Mouse (Mus musculus) CH12.LX (cell line): ENCODE measurements around the gene Ibsp. TPM values are rescaled to one million over a fixed set of nuclear protein-coding genes. Genes with fewer than 3 reads are reported as not detected.

ENCODE experiments used
- DNase-seq: peaks from one replicate; pipeline ENCODE4 v3.0.0-alpha.2; 2013; ENCODE audit errors: extremely low read depth
- H3K27ac ChIP-seq: 2 replicates; pipeline ENCODE4 v1.5.1; 2012; ENCODE audit warnings: low read depth, mild to moderate bottlenecking, control low read depth, moderate library complexity; ENCODE audit not compliant: insufficient read depth
- H3K27me3 ChIP-seq: replicated peaks from 2 replicates; pipeline ENCODE3; 2012; ENCODE audit warnings: inconsistent platforms
- H3K36me3 ChIP-seq, 2 experiments: replicated peaks in 1 of 2; 2 replicates each; pipeline versions ENCODE3 to v1.6.1; 2012; ENCODE audit warnings: inconsistent platforms in 1 of 2, low read length in 1 of 2, mild to moderate bottlenecking in 1 of 2, mixed read lengths in 1 of 2, moderate library complexity in 1 of 2; ENCODE audit not compliant: control insufficient read depth in 1 of 2, insufficient read depth in 1 of 2
- H3K4me1 ChIP-seq, 2 experiments: 2 replicates each; pipeline ENCODE4 v1.6.1; 2012; ENCODE audit warnings: inconsistent platforms in 1 of 2, moderate library complexity in 1 of 2; ENCODE audit not compliant: insufficient read depth in 2 of 2, control insufficient read depth in 1 of 2
- H3K4me2 ChIP-seq: 2 replicates; pipeline ENCODE4 v1.6.1; 2012; ENCODE audit warnings: low read depth, mild to moderate bottlenecking, control low read depth; ENCODE audit not compliant: poor library complexity, insufficient read depth, severe bottlenecking
- H3K4me3 ChIP-seq, 3 experiments: fragments of 150-350 bp in 1 of 3; sonication (generic) in 1 of 3; replicated peaks in 1 of 3; 2 replicates each; pipeline versions ENCODE3 to v1.5.1; 2011 to 2012; ENCODE audit warnings: low read depth in 2 of 3, low read length in 2 of 3, mild to moderate bottlenecking in 2 of 3, moderate library complexity in 2 of 3, control low read depth in 1 of 3, improper control_type of control experiment in 1 of 3, inconsistent platforms in 1 of 3, mixed read lengths in 1 of 3; ENCODE audit not compliant: poor library complexity in 1 of 3
- H3K79me2 ChIP-seq: replicated peaks from 2 replicates; pipeline ENCODE4 v1.6.1; 2012; ENCODE audit warnings: mild to moderate bottlenecking, moderate library complexity; ENCODE audit not compliant: control insufficient read depth, poor library complexity, insufficient read depth, severe bottlenecking; ENCODE audit errors: extremely low read depth
- H3K9ac ChIP-seq: 2 replicates; pipeline ENCODE4 v1.6.1; 2012; ENCODE audit warnings: low read depth, mild to moderate bottlenecking, control low read depth, moderate library complexity; ENCODE audit not compliant: insufficient read depth
- H3K9me3 ChIP-seq: replicated peaks from 2 replicates; pipeline ENCODE3; 2012; ENCODE audit warnings: low read length, inconsistent platforms, mixed read lengths
- BHLHE40 ChIP-seq: IDR thresholded peaks from 2 replicates; pipeline ENCODE4 v1.6.1; 2011; ENCODE audit warnings: mild to moderate bottlenecking, low read depth, low read length, improper control_type of control experiment
- CTCF ChIP-seq, 2 experiments: IDR thresholded peaks in 1 of 2; conservative IDR thresholded peaks in 1 of 2; 2 replicates each; pipeline ENCODE4 v1.5.1; 2011 to 2012; ENCODE audit warnings: low read depth in 2 of 2, low read length in 2 of 2, improper control_type of control experiment in 1 of 2, inconsistent platforms in 1 of 2, mild to moderate bottlenecking in 1 of 2, moderate library complexity in 1 of 2
- E2F4 ChIP-seq: IDR thresholded peaks from 2 replicates; pipeline ENCODE4 v1.6.1; 2011; ENCODE audit warnings: low read depth, low read length, improper control_type of control experiment; ENCODE audit not compliant: insufficient replicate concordance
- ELF1 ChIP-seq: IDR thresholded peaks from 2 replicates; pipeline ENCODE4 v1.6.1; 2014; ENCODE audit warnings: low read depth, mild to moderate bottlenecking, inconsistent platforms, low read length, improper control_type of control experiment
- ETS1 ChIP-seq: conservative IDR thresholded peaks from 2 replicates; pipeline ENCODE4 v1.6.1; 2012; ENCODE audit warnings: low read depth, mild to moderate bottlenecking, inconsistent platforms, low read length, improper control_type of control experiment, moderate library complexity
- HCFC1 ChIP-seq: IDR thresholded peaks from 2 replicates; pipeline ENCODE4 v1.6.1; 2012; ENCODE audit warnings: low read depth, mild to moderate bottlenecking, inconsistent platforms, low read length, improper control_type of control experiment
- IRF4 ChIP-seq: IDR thresholded peaks from 2 replicates; pipeline ENCODE4 v1.6.1; 2014; ENCODE audit warnings: low read depth, mild to moderate bottlenecking, inconsistent platforms, low read length, improper control_type of control experiment
- JUN ChIP-seq: IDR thresholded peaks from 2 replicates; pipeline ENCODE4 v1.6.1; 2011; ENCODE audit warnings: low read depth, mild to moderate bottlenecking, low read length, improper control_type of control experiment, moderate library complexity; ENCODE audit not compliant: insufficient read depth
- MAX ChIP-seq: IDR thresholded peaks from 2 replicates; pipeline ENCODE4 v1.6.1; 2011; ENCODE audit warnings: low read length, improper control_type of control experiment
- MAZ ChIP-seq: IDR thresholded peaks from 2 replicates; pipeline ENCODE4 v1.6.1; 2012; ENCODE audit warnings: low read depth, mild to moderate bottlenecking, inconsistent platforms, low read length, improper control_type of control experiment, moderate library complexity
- MXI1 ChIP-seq: IDR thresholded peaks from 2 replicates; pipeline ENCODE4 v1.6.1; 2011; ENCODE audit warnings: mild to moderate bottlenecking, low read depth, low read length, improper control_type of control experiment
- MYC ChIP-seq: IDR thresholded peaks from 2 replicates; pipeline ENCODE4 v1.6.1; 2011; ENCODE audit warnings: low read depth, mild to moderate bottlenecking, improper control_type of control experiment, low read length
- NRF1 ChIP-seq: IDR thresholded peaks from 2 replicates; pipeline ENCODE4 v1.6.1; 2014; ENCODE audit warnings: low read depth, mild to moderate bottlenecking, inconsistent platforms, low read length, improper control_type of control experiment, moderate library complexity
- POLR2AphosphoS2 ChIP-seq: IDR thresholded peaks from 2 replicates; pipeline ENCODE4 v1.6.1; 2011; ENCODE audit warnings: low read depth, low read length, improper control_type of control experiment
- RAD21 ChIP-seq: IDR thresholded peaks from 2 replicates; pipeline ENCODE4 v1.6.1; 2011; ENCODE audit warnings: low read depth, mild to moderate bottlenecking, low read length, improper control_type of control experiment, moderate library complexity
- RCOR1 ChIP-seq: conservative IDR thresholded peaks from 2 replicates; pipeline ENCODE4 v1.6.1; 2012; ENCODE audit warnings: low read depth, mild to moderate bottlenecking, inconsistent platforms, low read length, improper control_type of control experiment
- SIN3A ChIP-seq: IDR thresholded peaks from 2 replicates; pipeline ENCODE4 v1.6.1; 2012; ENCODE audit warnings: low read length, improper control_type of control experiment, inconsistent platforms
- TBP ChIP-seq: conservative IDR thresholded peaks from 2 replicates; pipeline ENCODE4 v1.6.1; 2011; ENCODE audit warnings: low read depth, low read length, improper control_type of control experiment
- TCF12 ChIP-seq: IDR thresholded peaks from 2 replicates; pipeline ENCODE4 v1.6.1; 2014; ENCODE audit warnings: low read depth, mild to moderate bottlenecking, inconsistent platforms, low read length, improper control_type of control experiment
- UBTF ChIP-seq: IDR thresholded peaks from 2 replicates; pipeline ENCODE4 v1.6.1; 2012; ENCODE audit warnings: low read depth, mild to moderate bottlenecking, inconsistent platforms, low read length, improper control_type of control experiment, moderate library complexity
- USF1 ChIP-seq: IDR thresholded peaks from 2 replicates; pipeline ENCODE4 v1.6.1; 2014; ENCODE audit warnings: low read depth, mild to moderate bottlenecking, inconsistent platforms, low read length, improper control_type of control experiment
- ZC3H11A ChIP-seq: IDR thresholded peaks from 2 replicates; pipeline ENCODE4 v1.6.1; 2012; ENCODE audit warnings: low read depth, mild to moderate bottlenecking, inconsistent platforms, low read length, improper control_type of control experiment
- ZMIZ1 ChIP-seq: IDR thresholded peaks from 2 replicates; pipeline ENCODE4 v1.6.1; 2012; ENCODE audit warnings: low read depth, mild to moderate bottlenecking, inconsistent platforms, low read length, improper control_type of control experiment
- dilution Hi-C: fragments of 300-500 bp; cut with MboI; formaldehyde crosslinking; loops from 2 replicates; pipeline ENCODE4 v1.14.3; 2020; ENCODE audit warnings: low sequenced_read_pairs; ENCODE audit not compliant: extremely low pct_unique_long_range_greater_than_20kb, extremely low pct_ligation_motif_present
- in situ Hi-C: fragments of 300-500 bp; cut with MboI; formaldehyde crosslinking; loops from 3 replicates; pipeline ENCODE4 v1.14.3; 2019; ENCODE audit warnings: low sequenced_read_pairs, low pct_ligation_motif_present, low pct_unique_long_range_greater_than_20kb, mixed read lengths
- polyA plus RNA-seq: library from polyadenylated mRNA; unstranded; fragments of >175 nt; gene quantifications from 2 replicates; pipeline ENCODE4 v1.2.1, GENCODE M21; 2012; ENCODE audit warnings: low read depth; ENCODE audit not compliant: insufficient read length
- total RNA-seq, 2 experiments: library from RNA; depleted of rRNA; stranded (reverse); fragments of 300-350 nt in 1 of 2; fragments of >200 nt in 1 of 2; gene quantifications; 2 replicates each; pipeline ENCODE4 v1.2.3; 2012 to 2014

Gene Ibsp
- total and polyA plus RNA-seq, 3 experiments: not detected

DNA sequence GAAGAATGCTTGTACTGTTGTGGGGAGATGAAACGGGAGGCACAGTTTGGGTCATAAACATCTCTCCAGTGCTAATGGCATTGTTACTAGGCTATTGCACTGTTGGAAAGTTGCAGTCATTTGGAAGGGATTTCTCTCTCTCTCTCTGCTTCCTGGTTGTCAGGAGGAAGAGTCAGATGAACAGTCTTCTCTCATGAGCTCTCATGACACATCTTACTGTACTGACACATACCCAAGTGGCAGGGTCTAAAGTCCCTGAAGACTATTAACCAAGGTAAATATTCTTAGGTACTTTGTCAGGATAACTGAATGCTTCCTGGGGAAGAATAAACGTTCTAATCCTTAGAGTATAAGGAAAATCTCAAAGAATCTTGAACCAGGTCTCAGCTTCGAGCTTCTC, 42.4 kb upstream of the Ibsp start:
- no peak for TF ChIP-seq IRF4
- TF ChIP-seq UBTF: no peak
- TF ChIP-seq ZC3H11A: no peak
- no peak for TF ChIP-seq JUN
- TF ChIP-seq MAZ: no peak
- no peak for TF ChIP-seq MYC
- TF ChIP-seq E2F4: no peak
- no peak for TF ChIP-seq ZMIZ1
- TF ChIP-seq BHLHE40: no peak
- TF ChIP-seq MAX: no peak
- TF ChIP-seq RCOR1: no peak
- TF ChIP-seq TBP: no peak
- Histone ChIP-seq H3K9me3 (no peaks in the 10 kb centered on the region), H3K4me2 (no peak overlapping the region), H3K36me3 (no peaks in the 10 kb centered on the region), H3K9ac (no peak overlapping the region), H3K27ac (no peak overlapping the region), H3K79me2 (no peaks in the 10 kb centered on the region), H3K4me1 (no peaks in the 10 kb centered on the region), H3K27me3 (no peaks in the 10 kb centered on the region), H3K4me3 (no peak overlapping the region)
- dilution Hi-C loops (no loop called here), in situ Hi-C loops (no loop called here)
- no peak for DNase-seq

DNA sequence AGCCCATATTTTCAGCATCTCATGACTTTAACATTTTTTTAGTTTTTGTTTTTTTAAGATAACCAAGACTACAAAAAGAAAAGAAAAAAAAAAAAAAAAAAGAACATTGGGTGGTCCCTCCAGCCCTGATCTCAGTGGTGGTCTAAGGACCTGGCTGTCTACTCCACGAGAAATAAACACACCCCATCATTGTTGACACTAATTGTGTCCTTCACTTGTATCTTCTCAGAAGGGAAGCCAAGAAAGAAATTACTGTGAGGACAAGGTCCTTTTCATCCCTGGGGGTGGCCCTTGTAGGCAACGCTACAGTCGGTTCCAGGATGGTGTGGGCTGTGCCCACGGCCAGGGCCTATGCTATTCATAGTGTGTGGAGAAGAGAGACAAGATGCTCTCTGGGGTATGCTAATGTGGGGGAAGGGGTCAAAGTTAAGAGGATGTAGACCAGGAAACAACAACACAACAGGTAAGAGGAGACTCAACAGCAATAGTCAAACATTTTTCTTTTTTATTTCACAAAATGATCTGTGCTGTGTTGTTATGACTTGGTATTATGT, 37.0 kb upstream of the Ibsp start:
- H3K79me2 ChIP-seq: no peaks in the 10 kb centered on the region
- DNase-seq: no peak
- no peaks in the 10 kb centered on the region for H3K36me3 ChIP-seq
- H3K4me3 ChIP-seq: no peak overlapping the region
- dilution Hi-C loops: no loop called here
- H3K27me3 ChIP-seq: no peaks in the 10 kb centered on the region
- no peak for TF ChIP-seq NRF1
- no peak for TF ChIP-seq CTCF (conservative IDR thresholded peaks at IDR 0.05 in 1 of 2, IDR thresholded peaks at IDR 0.05 in 1 of 2; ENCODE audit: low read depth in 2 of 2, low read length in 2 of 2)
- no peak for TF ChIP-seq SIN3A
- TF ChIP-seq POLR2AphosphoS2: no peak
- no peak for TF ChIP-seq HCFC1
- TF ChIP-seq TCF12: no peak
- TF ChIP-seq ZC3H11A: no peak
- no peak for TF ChIP-seq USF1
- TF ChIP-seq ELF1: no peak
- TF ChIP-seq MAZ: no peak
- no peak for TF ChIP-seq UBTF
- no peak for TF ChIP-seq JUN
- TF ChIP-seq MYC: no peak
- TF ChIP-seq ETS1: no peak
- no peak for TF ChIP-seq MXI1
- TF ChIP-seq E2F4: no peak
- TF ChIP-seq RAD21: no peak
- in situ Hi-C loops: no loop called here
- H3K4me1 ChIP-seq: no peaks in the 10 kb centered on the region
- H3K4me2 ChIP-seq: no peak overlapping the region
- no peaks in the 10 kb centered on the region for H3K9me3 ChIP-seq
- no peak overlapping the region for H3K9ac ChIP-seq
- no peak overlapping the region for H3K27ac ChIP-seq
